Mouse (Mus musculus) forebrain, embryonic 14.5 days (tissue): ENCODE data around the gene Phf1. TPM values are rescaled to one million over a fixed set of nuclear protein-coding genes. Genes with fewer than 3 reads are reported as not detected.

Experiments
- ATAC-seq: fragments of 200-750 bp; cut with Nextera tagmentation; 2 replicates; pipeline ENCODE4 v1.8.0; 2017; ENCODE audit warnings: mild to moderate bottlenecking, moderate library complexity
- DNase-seq: peaks from one replicate; pipeline ENCODE4 v3.0.0-alpha.2; 2015; ENCODE audit warnings: low spot score
- H3K27ac ChIP-seq: fragments of 300-500 bp; sonication (generic); 2 replicates; pipeline ENCODE4 v1.5.1; 2014; ENCODE audit warnings: low read depth, mild to moderate bottlenecking, control low read depth, low read length, moderate library complexity
- H3K27me3 ChIP-seq: fragments of 300-500 bp; sonication (generic); replicated peaks from 2 replicates; pipeline ENCODE4 v1.6.1; 2014; ENCODE audit warnings: low read length, control low read depth, mixed read lengths; ENCODE audit not compliant: control insufficient read depth, insufficient read depth
- H3K36me3 ChIP-seq: fragments of 300-500 bp; sonication (generic); 2 replicates; pipeline ENCODE4 v1.6.1; 2014; ENCODE audit warnings: low read length, control low read depth; ENCODE audit not compliant: control insufficient read depth, insufficient read depth
- H3K4me1 ChIP-seq: fragments of 300-500 bp; sonication (generic); 2 replicates; pipeline ENCODE4 v1.6.1; 2014; ENCODE audit warnings: antibody characterized with exemption, low read length, control low read depth; ENCODE audit not compliant: control insufficient read depth, insufficient read depth
- H3K4me2 ChIP-seq: fragments of 300-500 bp; sonication (generic); 2 replicates; pipeline ENCODE4 v1.6.1; 2014; ENCODE audit warnings: mild to moderate bottlenecking, control low read depth, low read length
- H3K4me3 ChIP-seq: fragments of 300-500 bp; sonication (generic); 2 replicates; pipeline ENCODE4 v1.5.1; 2014; ENCODE audit warnings: low read depth, low read length, control low read depth
- H3K9ac ChIP-seq: fragments of 300-500 bp; sonication (generic); 2 replicates; pipeline ENCODE4 v1.6.1; 2014; ENCODE audit warnings: mild to moderate bottlenecking, low read length, control low read depth, moderate library complexity
- H3K9me3 ChIP-seq: fragments of 300-500 bp; sonication (generic); replicated peaks from 2 replicates; pipeline ENCODE4 v1.6.1; 2016; ENCODE audit warnings: low read length, control low read depth, mixed read lengths; ENCODE audit not compliant: control insufficient read depth
- WGBS: fragments of 180-500 bp; shearing (Covaris S2); extraction: QIAGEN DNeasy Blood & Tissue Kit; methylation state at CpG from one replicate; pipeline ENCODE4 v1.1.7; 2014; 5-methylcytosine and 5-hydroxymethylcytosine counted together
- polyA plus RNA-seq: library from polyadenylated mRNA; unstranded; fragments of >200 nt; fragmentation: Nextera tagmentation; extraction: Ambion mirVana; gene quantifications from 2 replicates; pipeline ENCODE4 v1.2.1, GENCODE M21; 2014

Gene Phf1
- polyA plus RNA-seq, 1 experiment from 2014 or later, result 10.0 TPM

GRCm38 (mm10) chr17:26946567-26946966 lies 13.7 kb downstream of the Phf1 start:
- H3K27ac ChIP-seq, result peak overlapping the region; percentile 85
- peak overlapping the region; percentile 69 for H3K4me2 ChIP-seq
- no peaks in the 10 kb centered on the region for H3K27me3 ChIP-seq
- H3K4me1 ChIP-seq, result peaks cover 58% of the 10 kb centered on the region
- H3K4me3 ChIP-seq, result peak overlapping the region; percentile 36
- no peaks in the 10 kb centered on the region for H3K9me3 ChIP-seq
- ATAC-seq (peak; percentile 24), DNase-seq (peak; percentile 50)
- 2% methylated on average over 34 of the region's 37 CpGs for WGBS
- peak overlapping the region; percentile 67 for H3K9ac ChIP-seq
- H3K36me3 ChIP-seq, result no peaks in the 10 kb centered on the region

- H3K9me3 ChIP-seq, result no peaks in the 10 kb centered on the region
- peaks cover 61% of the 10 kb centered on the region for H3K4me1 ChIP-seq
- DNase-seq (peak; percentile 70), ATAC-seq (no peak)
- no peaks in the 10 kb centered on the region for H3K36me3 ChIP-seq
- peak overlapping the region; percentile 85 for H3K27ac ChIP-seq
- H3K4me3 ChIP-seq, result peak overlapping the region; percentile 36
- H3K27me3 ChIP-seq, result no peaks in the 10 kb centered on the region
- peak overlapping the region; percentile 69 for H3K4me2 ChIP-seq
- 24% methylated on average over 12 of the region's 12 CpGs for WGBS
- H3K9ac ChIP-seq, result peak overlapping the region; percentile 37
Observed at GRCm38 (mm10) chr17:26947231-26948100, 14.6 kb downstream of the Phf1 start.

- Histone ChIP-seq H3K36me3 (no peaks in the 10 kb centered on the region), H3K9me3 (no peaks in the 10 kb centered on the region), H3K27ac (peak overlapping the region; percentile 90), H3K4me1 (peaks cover 59% of the 10 kb centered on the region), H3K4me2 (peak overlapping the region; percentile 91), H3K9ac (peak overlapping the region; percentile 88), H3K27me3 (no peaks in the 10 kb centered on the region), H3K4me3 (peak overlapping the region; percentile 68)
- DNase-seq, result peak; percentile 60
- under 1% methylated on average over 27 of the region's 87 CpGs for WGBS
- no peak for ATAC-seq
Observed at GRCm38 (mm10) chr17:26948316-26949050, 15.6 kb downstream of the Phf1 start.

- Histone ChIP-seq H3K9ac (peak overlapping the region; percentile 88), H3K27ac (peak overlapping the region; percentile 90), H3K9me3 (no peaks in the 10 kb centered on the region), H3K27me3 (no peaks in the 10 kb centered on the region), H3K36me3 (no peaks in the 10 kb centered on the region), H3K4me3 (peak overlapping the region; percentile 68), H3K4me1 (peaks cover 60% of the 10 kb centered on the region), H3K4me2 (peak overlapping the region; percentile 91)
- WGBS, result 9% methylated on average over 13 of the region's 14 CpGs
- ATAC-seq (no peak), DNase-seq (peak; percentile 22)
Observed at GRCm38 (mm10) chr17:26949051-26949577, 16.3 kb downstream of the Phf1 start.

- peak; percentile 9 for DNase-seq
- Histone ChIP-seq H3K4me2 (peak overlapping the region; percentile 91), H3K36me3 (peaks cover 5% of the 10 kb centered on the region), H3K27me3 (no peaks in the 10 kb centered on the region), H3K9ac (peak overlapping the region; percentile 88), H3K27ac (peak overlapping the region; percentile 90), H3K9me3 (no peaks in the 10 kb centered on the region), H3K4me1 (peaks cover 60% of the 10 kb centered on the region), H3K4me3 (peak overlapping the region; percentile 68)
- ATAC-seq, result no peak
- WGBS, result 37% methylated on average over 5 of the region's 5 CpGs
Observed at GRCm38 (mm10) chr17:26949866-26950265, 17.0 kb downstream of the Phf1 start.

- peaks cover 13% of the 10 kb centered on the region for H3K36me3 ChIP-seq
- no peaks in the 10 kb centered on the region for H3K9me3 ChIP-seq
- H3K4me3 ChIP-seq, result peak overlapping the region; percentile 32
- 30% methylated on average over 7 of the region's 7 CpGs for WGBS
- H3K27ac ChIP-seq, result peak overlapping the region; percentile 71; the same call in 1 of the 2 replicates
- peak overlapping the region; percentile 63 for H3K9ac ChIP-seq
- peaks cover 57% of the 10 kb centered on the region for H3K4me1 ChIP-seq
- DNase-seq (no peak), ATAC-seq (no peak)
- no peaks in the 10 kb centered on the region for H3K27me3 ChIP-seq
- H3K4me2 ChIP-seq, result peak overlapping the region; percentile 91
Observed at GRCm38 (mm10) chr17:26950560-26951288, 17.9 kb downstream of the Phf1 start.

GRCm38 (mm10) chr17:26951406-26951805 lies 18.6 kb downstream of the Phf1 start:
- WGBS, result 0% methylated on average over 11 of the region's 11 CpGs
- Histone ChIP-seq H3K9ac (peak overlapping the region; percentile 63), H3K36me3 (peaks cover 20% of the 10 kb centered on the region), H3K4me3 (peak overlapping the region; percentile 32), H3K27me3 (no peaks in the 10 kb centered on the region), H3K27ac (peak overlapping the region; percentile 71; the same call in 1 of the 2 replicates), H3K4me2 (peak overlapping the region; percentile 91), H3K4me1 (peaks cover 51% of the 10 kb centered on the region), H3K9me3 (no peaks in the 10 kb centered on the region)
- DNase-seq (peak; percentile 92), ATAC-seq (peak; percentile 72)
